Mouse (Mus musculus) CD4-positive, CD25-positive, alpha-beta regulatory T cell, adult 2 months (primary cell): Measurements from ENCODE around the gene Txlnb.
"Not testable (repeated sequence)": the region's sequence is repeated elsewhere in the genome, so short reads cannot be mapped to it uniquely, and the experiment has no call there.

Experiments used
- DNase-seq: peaks from one replicate; pipeline ENCODE4 v3.0.0-alpha.2; 2012; ENCODE audit warnings: low read depth, low spot score

The Txlnb gene

DNA sequence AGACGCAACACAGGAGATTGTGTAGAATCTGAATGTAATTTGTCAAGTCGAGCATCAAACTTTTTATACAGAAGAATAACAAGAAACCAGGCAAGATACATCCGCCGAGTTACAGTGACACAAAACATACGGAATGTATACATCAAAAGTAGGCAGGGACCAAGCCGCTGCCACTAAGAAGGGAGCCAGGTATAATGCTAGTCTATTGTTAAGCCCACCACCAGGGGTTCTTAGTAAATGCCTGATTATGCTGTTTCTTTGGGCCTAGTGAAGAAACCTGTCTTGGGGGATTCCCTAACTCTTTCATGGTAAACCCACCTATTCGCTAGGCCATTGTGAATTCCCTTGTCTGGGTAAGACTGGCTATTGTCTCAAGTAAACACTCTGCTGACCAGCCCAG, 24.4 kb downstream of the Txlnb start:
- not testable (repeated sequence) for DNase-seq

DNA sequence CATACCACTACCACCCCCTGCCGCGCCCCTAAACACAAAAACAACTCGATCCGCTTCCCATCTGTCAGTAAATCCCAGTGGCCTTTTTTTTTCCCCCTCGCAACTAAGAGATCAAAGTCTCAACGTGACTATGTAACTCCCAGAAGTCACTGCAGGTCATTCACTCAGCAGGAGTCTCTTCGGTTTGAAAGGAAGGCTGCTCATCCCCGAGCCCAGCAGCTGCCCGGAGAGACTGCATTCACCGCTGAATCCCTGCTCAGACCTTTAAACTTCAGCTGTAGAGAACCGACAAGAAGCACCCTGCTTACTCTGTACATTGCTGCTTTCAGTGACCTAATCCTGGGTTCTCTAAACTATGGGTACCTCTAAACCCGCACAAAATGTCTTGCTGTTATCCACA, 31.4 kb downstream of the Txlnb start:
- DNase-seq: no peak

DNA sequence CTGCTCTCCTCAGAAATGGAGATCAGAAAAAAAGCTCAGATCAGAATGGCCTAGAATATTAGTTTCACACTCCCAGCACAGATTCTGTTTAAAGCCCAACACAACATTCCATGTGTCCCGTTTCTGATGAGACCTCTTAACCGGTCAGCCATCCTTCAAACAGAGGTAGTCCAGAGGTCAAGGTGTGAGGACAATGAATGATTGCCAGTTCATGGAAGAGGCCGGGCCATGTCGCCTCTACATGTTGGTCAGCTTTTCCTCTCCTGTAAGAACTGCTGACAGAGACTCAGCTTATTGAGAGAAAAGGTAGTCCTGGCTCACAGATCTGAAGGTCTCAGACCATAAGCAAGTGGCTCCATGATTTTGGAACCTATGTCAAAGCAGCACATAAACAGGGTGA, 33.2 kb downstream of the Txlnb start:
- DNase-seq: no peak

DNA sequence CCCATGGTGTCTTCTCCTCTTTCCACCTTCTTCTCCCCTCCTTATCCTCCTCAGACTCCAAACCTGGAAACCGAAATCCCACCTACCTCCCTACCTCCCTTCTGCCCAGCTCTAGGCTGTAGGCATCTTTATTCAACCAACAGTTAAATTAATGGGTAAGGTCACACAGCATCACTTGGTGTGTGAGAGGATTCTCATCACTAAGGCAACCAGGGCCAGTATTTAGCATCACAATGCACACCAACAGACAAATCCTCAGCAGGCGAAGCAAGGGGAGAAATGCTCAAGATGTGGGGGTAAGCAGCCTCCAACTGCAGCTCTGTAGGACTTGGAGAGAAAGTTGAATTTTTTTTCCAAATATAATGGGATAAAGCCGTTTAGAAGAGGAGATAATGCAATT, 35.0 kb downstream of the Txlnb start:
- DNase-seq: no peak

DNA sequence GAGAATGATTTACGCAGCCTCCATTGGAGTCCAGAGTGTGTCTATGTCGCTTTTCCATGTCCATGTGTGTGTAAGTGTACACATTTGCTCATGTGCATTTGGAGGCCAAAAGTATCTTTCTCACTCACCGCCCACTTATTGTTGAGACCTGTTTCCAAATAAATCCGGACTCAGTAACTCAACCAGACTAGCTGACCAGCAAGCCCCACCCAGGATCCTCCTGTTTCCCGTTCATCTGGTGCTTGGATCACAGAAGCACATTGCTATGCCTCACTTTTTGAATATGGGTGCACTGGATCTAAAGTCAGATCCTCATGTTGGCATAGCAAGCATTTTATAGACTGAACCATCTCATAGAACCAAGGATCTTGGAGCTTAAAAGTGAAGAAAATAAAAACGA, 39.0 kb downstream of the Txlnb start:
- no peak for DNase-seq

DNA sequence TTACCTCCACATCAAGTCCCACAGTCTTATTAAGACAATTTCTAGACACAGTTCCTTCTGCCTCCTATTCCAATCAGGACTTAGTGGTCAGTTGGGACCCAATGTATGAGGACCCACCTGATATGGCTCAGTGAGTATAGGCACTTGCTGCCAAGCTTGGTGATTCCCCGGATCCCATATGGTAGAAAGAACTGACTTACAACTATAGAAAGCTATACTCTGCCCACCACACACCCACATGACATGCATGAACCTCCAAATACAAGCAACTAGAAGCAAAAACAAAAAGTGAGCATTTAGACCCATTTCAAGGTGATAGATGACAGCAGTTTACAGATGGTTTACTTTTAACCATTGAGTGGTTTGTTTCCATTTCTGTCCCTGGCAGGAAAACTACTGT, 40.2 kb downstream of the Txlnb start:
- no peak for DNase-seq

DNA sequence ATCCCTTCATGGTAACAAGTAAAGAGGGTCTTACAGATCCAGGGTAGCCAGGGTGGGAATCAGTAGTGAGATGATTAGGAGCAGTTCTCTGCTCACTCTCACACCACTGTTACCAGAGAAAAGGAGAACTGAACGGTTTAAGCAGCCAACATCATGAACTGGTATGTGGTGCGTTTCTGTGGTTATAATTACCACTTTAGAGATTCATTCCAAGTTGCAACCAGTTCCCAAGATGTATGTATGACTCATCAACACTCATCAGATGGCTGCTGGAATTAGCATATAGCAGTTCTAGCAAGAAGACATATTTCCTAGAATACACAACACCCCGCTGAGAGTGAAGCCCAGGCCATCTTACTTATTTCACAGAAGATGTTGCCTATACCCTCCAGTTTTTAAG, 46.0 kb downstream of the Txlnb start:
- no peak for DNase-seq

DNA sequence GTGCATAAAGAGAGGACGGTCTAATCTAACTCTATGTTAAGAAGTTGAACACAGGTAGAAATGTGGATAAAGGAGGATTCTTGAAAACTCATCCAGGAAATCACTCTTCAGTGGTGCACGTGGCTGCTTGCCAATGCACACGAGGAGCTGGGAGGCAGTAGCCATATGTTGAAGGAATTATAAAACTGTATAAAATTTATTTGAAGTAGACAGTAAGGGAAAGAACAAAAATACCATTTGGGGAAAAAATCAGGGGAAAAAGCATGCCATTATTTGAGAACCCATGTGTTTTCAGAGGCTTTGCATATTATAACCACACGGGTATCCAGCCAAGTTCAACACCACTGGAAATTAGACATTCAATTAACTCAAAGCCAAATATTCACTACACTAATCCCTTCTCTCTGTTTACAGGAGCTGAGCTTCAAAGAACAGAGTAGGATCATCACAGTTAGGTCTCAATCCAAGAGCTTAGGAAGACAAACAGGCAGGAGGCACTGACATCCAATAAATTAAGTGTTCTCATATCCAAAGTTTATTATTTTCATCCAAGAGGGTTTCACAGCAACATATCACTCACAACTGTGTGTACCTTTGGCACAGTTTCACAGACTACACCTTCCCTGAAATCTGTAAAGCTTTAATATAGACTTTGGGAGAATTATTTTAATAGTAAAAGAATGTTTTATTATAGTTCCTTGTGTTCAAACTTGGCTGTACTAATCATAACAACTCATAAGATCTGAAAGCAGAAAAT, 48.9 kb downstream of the Txlnb start:
- DNase-seq: no peak

DNA sequence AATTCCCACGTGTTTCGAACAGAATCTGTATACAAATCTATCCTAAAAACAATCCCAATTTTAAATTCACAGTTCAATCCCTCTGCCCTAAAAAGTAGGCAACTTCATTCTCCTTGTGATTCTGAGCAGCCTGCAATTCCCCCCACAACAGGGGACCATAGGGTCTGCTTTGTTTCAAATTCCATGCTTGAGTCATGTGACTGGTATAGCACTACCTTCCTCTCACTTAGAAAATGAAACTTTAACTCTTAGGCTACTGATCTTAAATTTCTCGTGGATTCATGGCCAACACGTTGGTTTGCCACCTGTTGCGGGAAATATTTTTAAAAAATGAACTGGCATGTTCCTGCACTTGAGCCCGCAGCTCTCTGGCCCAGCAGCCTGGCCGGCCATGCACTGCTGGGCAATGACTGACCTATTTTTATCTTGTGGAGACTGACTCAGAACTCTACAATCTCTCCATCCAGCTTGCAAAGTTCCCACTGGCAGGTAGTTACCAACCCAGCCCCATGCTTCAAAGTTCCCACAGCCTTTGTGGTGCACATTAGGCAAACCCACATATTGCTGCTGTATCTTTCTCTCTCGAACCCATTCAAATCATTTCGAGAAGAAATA, 61.7 kb downstream of the Txlnb start:
- no peak for DNase-seq

DNA sequence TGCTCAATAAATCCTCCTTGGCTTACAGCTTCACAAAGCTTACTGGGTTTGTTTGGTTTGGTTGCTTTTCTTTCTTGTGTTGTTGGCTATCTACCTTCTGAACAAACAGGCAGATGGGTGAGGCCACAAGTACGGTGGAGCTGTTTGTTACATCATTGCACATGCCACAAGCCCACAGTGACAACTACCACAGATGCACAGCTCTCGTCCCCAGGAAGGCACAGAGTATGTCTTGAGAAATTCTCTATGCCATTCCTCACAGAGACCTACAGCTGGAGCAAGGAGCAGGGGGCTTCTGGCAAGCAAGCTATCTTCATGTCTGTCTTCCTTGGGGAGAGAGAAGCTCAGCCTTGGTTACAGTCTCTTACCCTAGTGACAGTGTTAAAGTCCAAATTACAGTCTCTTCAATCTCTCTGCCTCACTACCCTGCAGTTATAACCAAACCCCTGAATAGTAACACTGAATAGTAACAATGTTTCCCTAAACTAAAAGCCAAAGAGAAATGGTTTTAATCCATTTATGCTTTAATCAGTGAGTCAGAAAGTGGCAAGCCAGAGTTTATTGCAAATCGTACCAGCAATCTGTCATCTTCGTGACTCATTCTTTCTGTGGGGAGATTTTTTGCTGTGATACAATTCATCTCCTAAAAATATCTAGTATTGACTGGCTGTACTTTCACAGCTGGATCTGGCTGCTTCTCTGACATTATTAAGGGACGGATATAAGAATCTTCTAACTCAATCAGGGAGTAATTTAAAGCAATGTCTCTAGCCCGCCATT, 64.9 kb downstream of the Txlnb start:
- no peak for DNase-seq

DNA sequence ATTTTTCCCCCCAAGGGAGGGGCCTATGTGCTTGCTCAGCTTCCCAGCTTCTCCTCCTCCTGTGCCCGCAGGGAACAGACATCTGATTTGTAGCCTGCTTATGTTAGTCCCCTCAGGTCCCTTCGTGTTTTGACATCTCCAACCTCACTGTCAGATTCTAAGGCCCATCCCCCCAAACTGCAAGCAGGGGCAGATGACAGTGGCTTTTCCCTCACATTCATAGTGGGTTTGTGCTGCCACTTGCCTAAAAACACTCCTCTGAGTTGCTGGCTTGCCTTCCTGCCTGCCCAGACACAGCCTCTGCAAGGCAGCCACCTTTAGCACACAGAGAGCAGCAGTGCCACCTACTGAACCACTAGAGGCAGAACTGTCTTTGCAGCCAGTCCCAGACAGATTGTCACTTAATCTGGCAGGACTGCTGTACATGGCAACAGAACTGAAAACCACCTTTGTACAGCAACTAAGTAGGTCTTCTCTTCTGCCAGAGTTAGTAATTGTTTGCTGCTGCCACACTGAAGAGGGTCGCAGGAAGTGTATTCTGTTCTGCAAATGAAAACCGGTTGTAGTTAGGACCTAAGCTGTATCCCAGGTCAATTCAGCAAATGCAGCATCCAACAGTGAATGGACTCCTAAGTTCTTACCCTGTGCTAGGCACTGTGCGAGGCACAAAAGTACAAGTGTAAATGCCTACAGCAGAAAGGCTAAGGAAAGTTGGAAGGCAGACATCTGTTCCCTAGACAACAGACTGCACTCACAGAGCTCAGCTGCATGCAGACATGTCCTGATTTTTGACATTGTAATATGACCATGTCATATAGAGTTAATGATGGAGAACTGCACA, 74.0 kb downstream of the Txlnb start:
- DNase-seq: peak; percentile 81

DNA sequence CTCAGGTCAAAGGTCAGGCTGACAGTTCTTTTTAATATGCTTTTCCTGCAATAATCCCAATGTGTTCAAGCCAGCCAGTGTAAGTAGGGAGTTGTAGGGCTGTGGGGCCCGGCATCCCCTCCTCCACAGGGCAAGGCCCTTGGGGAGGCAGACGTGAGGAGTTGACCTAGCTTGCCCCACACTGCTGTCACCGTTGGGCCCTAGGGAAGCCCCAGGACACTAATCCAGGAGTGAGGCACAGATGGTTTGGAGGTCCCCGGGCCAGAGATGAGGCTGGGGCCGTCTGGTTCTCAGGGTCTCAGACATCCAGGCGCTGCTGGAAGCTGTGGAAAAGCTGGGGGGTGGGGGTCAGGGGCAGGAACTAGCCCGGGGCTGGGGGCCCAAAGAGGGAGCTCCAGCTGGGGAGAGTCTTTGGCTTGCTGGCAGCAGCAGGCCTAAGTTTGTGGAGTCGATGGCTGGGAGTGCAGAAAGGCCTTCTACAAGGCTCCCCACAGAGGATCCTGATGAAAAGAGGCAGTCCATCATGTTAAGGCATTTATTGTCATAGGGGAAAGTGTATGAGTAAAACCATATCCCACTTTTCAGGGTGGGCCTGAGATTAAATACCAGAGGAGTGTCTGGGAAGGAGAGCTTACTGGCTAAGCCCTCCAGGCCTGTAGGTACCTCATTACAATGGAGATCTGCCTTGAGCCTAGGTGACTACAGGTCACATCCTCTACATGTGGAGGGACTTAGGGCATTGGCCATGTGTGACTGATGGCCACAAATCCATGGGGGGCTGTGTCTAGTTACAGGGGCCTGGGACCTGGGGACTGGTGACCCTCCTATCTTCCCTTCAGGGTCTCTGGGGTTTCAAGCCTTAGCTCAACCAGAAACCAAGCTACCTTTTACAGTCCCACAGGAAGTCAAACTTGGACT, 82.2 kb downstream of the Txlnb start:
- DNase-seq: no peak

DNA sequence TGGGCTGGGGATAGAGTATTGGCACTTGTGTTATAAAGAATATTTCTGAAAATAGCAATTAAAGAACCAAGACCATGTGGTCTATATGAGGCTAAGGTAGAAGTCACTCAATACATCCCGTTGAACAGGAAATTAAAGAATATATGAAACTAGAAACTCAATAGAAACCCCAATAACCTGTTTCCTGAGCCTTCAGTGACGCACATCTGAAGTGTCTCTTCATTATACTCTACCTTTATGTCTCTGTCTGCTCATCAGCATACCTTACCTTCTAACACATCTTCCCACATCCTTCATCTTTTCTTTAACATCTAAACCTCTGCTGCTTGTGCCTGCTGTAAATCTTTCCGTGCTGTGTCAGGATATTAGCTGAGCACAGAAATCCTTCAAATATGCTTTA, 84.0 kb downstream of the Txlnb start:
- DNase-seq: no peak

DNA sequence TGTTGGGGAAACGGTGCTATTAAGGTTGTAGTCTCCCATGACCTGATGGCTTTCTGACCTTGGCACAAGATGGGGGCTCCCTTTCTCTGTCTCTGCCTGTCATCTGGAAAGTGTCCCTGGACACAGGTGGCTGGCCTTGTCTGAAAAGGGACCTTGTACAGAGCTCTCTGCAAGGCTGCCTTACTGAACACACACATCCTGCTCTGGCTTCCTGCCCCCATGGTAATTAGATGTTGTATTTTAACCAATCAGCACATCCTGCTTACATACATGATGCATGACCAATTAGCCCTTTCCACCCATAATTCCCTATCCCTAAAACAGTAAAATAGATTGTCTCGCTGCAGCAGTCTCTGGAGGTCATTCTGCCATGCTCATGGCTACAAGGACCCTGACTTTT, 84.7 kb downstream of the Txlnb start:
- DNase-seq: no peak
